Comparison of ENCODE assay signal across 23 mouse cellular contexts in the genomic region with DNA sequence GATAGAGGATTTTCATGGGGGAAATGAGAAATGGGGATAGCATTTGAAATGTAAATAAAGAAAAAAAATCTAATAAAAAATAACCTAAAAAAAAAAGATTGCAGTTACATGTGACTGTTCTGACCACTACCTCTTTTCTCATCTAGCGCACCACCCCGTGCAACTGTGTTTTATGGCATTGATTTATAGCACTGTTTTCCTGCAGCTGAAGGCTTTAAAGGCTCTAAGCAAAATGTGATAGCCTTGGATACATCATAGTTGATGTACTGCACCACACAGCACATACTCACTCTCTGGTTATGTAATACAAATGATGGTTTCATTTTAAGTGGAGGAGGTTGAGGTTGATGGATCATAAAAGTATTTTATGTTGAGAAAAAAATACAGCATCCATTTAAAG.
DNase-seq lines count a peak whose midpoint lies in the region; ATAC-seq lines count a peak whose summit lies in the region.
"Had no signal": no experiment of that assay in that cellular context is flagged by ENCODE, and none has a peak within 500 bp of the region (broad histone marks: within the 10 kb centered on the region; RNA-seq: fewer than 3 reads in every experiment).

No protein-coding gene starts in this region.

- no peaks in the 10 kb centered on the region for H3K36me3 ChIP-seq in neural tube, embryonic 13.5 days
- no peaks in the 10 kb centered on the region for H3K36me3 ChIP-seq in neural tube, embryonic 14.5 days (ENCODE audit: control insufficient read depth, insufficient read depth, low read length)
- no peaks in the 10 kb centered on the region for H3K36me3 ChIP-seq in forebrain, embryonic 14.5 days (ENCODE audit: control insufficient read depth, insufficient read depth, low read length)
- H3K36me3 ChIP-seq: embryonic facial prominence, embryonic 13.5 days; embryonic facial prominence, embryonic 15.5 days; forebrain, embryonic 10.5 days; forebrain, embryonic 12.5 days; forebrain, embryonic 15.5 days had no signal

- no peak overlapping the region for H3K4me3 ChIP-seq in neural tube, embryonic 13.5 days
- no peak overlapping the region for H3K4me3 ChIP-seq in neural tube, embryonic 14.5 days (ENCODE audit: low read depth, low read length)
- H3K4me3 ChIP-seq in forebrain, embryonic 14.5 days (ENCODE audit: low read depth, low read length): no peak overlapping the region
- H3K4me3 ChIP-seq: embryonic facial prominence, embryonic 13.5 days; embryonic facial prominence, embryonic 15.5 days; erythroblast, embryonic 14.5 days; forebrain, embryonic 10.5 days; forebrain, embryonic 12.5 days; forebrain, embryonic 15.5 days had no signal

- H3K4me2 ChIP-seq in neural tube, embryonic 13.5 days: no peak overlapping the region
- H3K4me2 ChIP-seq in neural tube, embryonic 14.5 days (ENCODE audit: low read depth, low read length): no peak overlapping the region
- no peak overlapping the region for H3K4me2 ChIP-seq in forebrain, embryonic 14.5 days (ENCODE audit: low read length)
- H3K4me2 ChIP-seq: embryonic facial prominence, embryonic 13.5 days; embryonic facial prominence, embryonic 15.5 days; forebrain, embryonic 12.5 days; forebrain, embryonic 15.5 days had no signal

- H3K27ac ChIP-seq in neural tube, embryonic 13.5 days (replicated peaks): no peak overlapping the region
- no peak overlapping the region for H3K27ac ChIP-seq in neural tube, embryonic 14.5 days (ENCODE audit: low read depth, low read length)
- no peak overlapping the region for H3K27ac ChIP-seq in forebrain, embryonic 14.5 days (ENCODE audit: low read depth, low read length)
- H3K27ac ChIP-seq: embryonic facial prominence, embryonic 13.5 days; embryonic facial prominence, embryonic 15.5 days; forebrain, embryonic 10.5 days; forebrain, embryonic 12.5 days; forebrain, embryonic 15.5 days had no signal

- no peak for DNase-seq in neural tube, embryonic 10.5 days (ENCODE audit: extremely low spot score, low spot score)
- no peak for DNase-seq in forebrain, embryonic 14.5 days (ENCODE audit: low spot score)
- DNase-seq in thymus, postnatal 14 days: no peak
- DNase-seq in spleen, postnatal 10 days (ENCODE audit: low spot score in 2 of 2): no peak
- DNase-seq: adrenal gland, adult 2 months; adrenal gland, postnatal 10 days; adrenal gland, postnatal 25 days; cerebellum, adult 11-12 months; cerebellum, adult 2 months; cerebellum, adult 9-10 months; cerebellum, postnatal 10 days; cerebellum, postnatal 25 days; embryo, embryonic 11 days; forebrain, postnatal 0 days had no signal

- H3K9me3 ChIP-seq in neural tube, embryonic 13.5 days: no peaks in the 10 kb centered on the region
- no peaks in the 10 kb centered on the region for H3K9me3 ChIP-seq in neural tube, embryonic 14.5 days (ENCODE audit: control insufficient read depth, low read length)
- no peaks in the 10 kb centered on the region for H3K9me3 ChIP-seq in forebrain, embryonic 14.5 days (replicated peaks; ENCODE audit: control insufficient read depth, low read length)
- H3K9me3 ChIP-seq: embryonic facial prominence, embryonic 13.5 days; embryonic facial prominence, embryonic 15.5 days; forebrain, embryonic 10.5 days; forebrain, embryonic 12.5 days; forebrain, embryonic 15.5 days had no signal

- no peak overlapping the region for H3K9ac ChIP-seq in neural tube, embryonic 13.5 days
- no peak overlapping the region for H3K9ac ChIP-seq in neural tube, embryonic 14.5 days (replicated peaks; ENCODE audit: low read depth, low read length)
- H3K9ac ChIP-seq in forebrain, embryonic 14.5 days (ENCODE audit: low read length): no peak overlapping the region
- H3K9ac ChIP-seq: embryonic facial prominence, embryonic 13.5 days; embryonic facial prominence, embryonic 15.5 days; forebrain, embryonic 12.5 days; forebrain, embryonic 15.5 days; forebrain, postnatal 0 days had no signal

- H3K27me3 ChIP-seq in neural tube, embryonic 13.5 days: no peaks in the 10 kb centered on the region
- H3K27me3 ChIP-seq in neural tube, embryonic 14.5 days (ENCODE audit: control insufficient read depth, insufficient read depth, low read length): no peaks in the 10 kb centered on the region
- no peaks in the 10 kb centered on the region for H3K27me3 ChIP-seq in forebrain, embryonic 14.5 days (replicated peaks; ENCODE audit: control insufficient read depth, insufficient read depth, low read length)
- H3K27me3 ChIP-seq: embryonic facial prominence, embryonic 13.5 days; embryonic facial prominence, embryonic 15.5 days; forebrain, embryonic 12.5 days; forebrain, embryonic 15.5 days had no signal

- 67% methylated on average over 2 of the region's 2 CpGs for WGBS in neural tube, embryonic 13.5 days
- WGBS in neural tube, embryonic 14.5 days: 64% methylated on average over 2 of the region's 2 CpGs
- WGBS in forebrain, embryonic 14.5 days: 94% methylated on average over 2 of the region's 2 CpGs

- peak; percentile 67; the same call in 1 of the 2 replicates for ATAC-seq in neural tube, embryonic 13.5 days (ENCODE audit: low read depth)
- ATAC-seq in hematopoietic stem cell, adult 5-6 weeks (replicated peaks in 1 of 2; ENCODE audit: insufficient read depth in 1 of 2, low FRiP score in 2 of 2, low TSS enrichment in 1 of 2, low read depth in 1 of 2, poor library complexity in 2 of 2, severe bottlenecking in 2 of 2): peak; percentile 98 to 100
- peak; percentile 69 for ATAC-seq in neural tube, embryonic 14.5 days (ENCODE audit: low read depth)
- ATAC-seq in forebrain, embryonic 14.5 days: no peak
- ATAC-seq: forebrain, embryonic 15.5 days; forebrain, postnatal 0 days had no signal

- no peaks in the 10 kb centered on the region for H3K4me1 ChIP-seq in neural tube, embryonic 13.5 days (replicated peaks)
- H3K4me1 ChIP-seq in neural tube, embryonic 14.5 days (ENCODE audit: control insufficient read depth, insufficient read depth, low read length): no peaks in the 10 kb centered on the region
- no peaks in the 10 kb centered on the region for H3K4me1 ChIP-seq in forebrain, embryonic 14.5 days (ENCODE audit: control insufficient read depth, insufficient read depth, low read length)
- H3K4me1 ChIP-seq: embryonic facial prominence, embryonic 13.5 days; embryonic facial prominence, embryonic 15.5 days; forebrain, embryonic 10.5 days; forebrain, embryonic 12.5 days; forebrain, embryonic 15.5 days had no signal
